Mouse (Mus musculus) thymus, adult 2 months (tissue): ENCODE results near the gene Meox2. TPM values are rescaled to one million over a fixed set of nuclear protein-coding genes. Genes with fewer than 3 reads are reported as not detected.
"Not testable (repeated sequence)": the region's sequence is repeated elsewhere in the genome, so short reads cannot be mapped to it uniquely, and the experiment has no call there.

Experiments used
- DNase-seq: peaks from one replicate; pipeline ENCODE4 v3.0.0; 2021
- H3K27ac ChIP-seq: fragments of 200-500 bp; 2 replicates; pipeline ENCODE4 v1.5.1; 2012; ENCODE audit warnings: low read length, control low read depth; ENCODE audit not compliant: control insufficient read depth, insufficient read depth
- H3K27me3 ChIP-seq: fragments of 200-500 bp; 2 replicates; pipeline ENCODE4 v1.6.1; 2012; ENCODE audit warnings: mild to moderate bottlenecking, low read length, moderate library complexity, mixed read lengths; ENCODE audit not compliant: control insufficient read depth, insufficient read depth
- H3K36me3 ChIP-seq: fragments of 200-500 bp; 2 replicates; pipeline ENCODE4 v1.6.1; 2012; ENCODE audit warnings: mild to moderate bottlenecking, low read length, moderate library complexity; ENCODE audit not compliant: control insufficient read depth, insufficient read depth
- H3K4me1 ChIP-seq: fragments of 200-500 bp; replicated peaks from 2 replicates; pipeline ENCODE4 v1.6.1; 2012; ENCODE audit warnings: low read length; ENCODE audit not compliant: control insufficient read depth, insufficient read depth
- H3K4me3 ChIP-seq: fragments of 200-500 bp; 2 replicates; pipeline ENCODE4 v1.5.1; 2012; ENCODE audit warnings: mild to moderate bottlenecking, low read length, control low read depth, moderate library complexity; ENCODE audit not compliant: control insufficient read depth, insufficient read depth
- CTCF ChIP-seq: fragments of 200-500 bp; IDR thresholded peaks from 2 replicates; pipeline ENCODE4 v1.5.1; 2012; ENCODE audit warnings: mild to moderate bottlenecking, control low read depth, low read length, moderate library complexity, borderline replicate concordance; ENCODE audit not compliant: control insufficient read depth, poor library complexity, insufficient read depth; ENCODE audit errors: extremely low read depth
- POLR2A ChIP-seq: fragments of 200-500 bp; IDR thresholded peaks from 2 replicates; pipeline ENCODE4 v1.6.1; 2012; ENCODE audit warnings: mild to moderate bottlenecking, low read length, control low read depth, moderate library complexity; ENCODE audit not compliant: control insufficient read depth, poor library complexity, insufficient read depth; ENCODE audit errors: extremely low read depth
- WGBS: fragments of 180-500 bp; shearing (Covaris S2); methylation state at CpG from one replicate; pipeline ENCODE4 v1.1.7; 2018; 5-methylcytosine and 5-hydroxymethylcytosine counted together
- polyA plus RNA-seq: library from polyadenylated mRNA; depleted of rRNA; stranded (reverse); fragments of >200 nt; gene quantifications from 2 replicates; pipeline ENCODE4 v1.2.3, GENCODE M21; 2012; rRNA removed

The Meox2 gene
- 1.7 and 3.0 TPM in 2 replicates for polyA plus RNA-seq

DNA sequence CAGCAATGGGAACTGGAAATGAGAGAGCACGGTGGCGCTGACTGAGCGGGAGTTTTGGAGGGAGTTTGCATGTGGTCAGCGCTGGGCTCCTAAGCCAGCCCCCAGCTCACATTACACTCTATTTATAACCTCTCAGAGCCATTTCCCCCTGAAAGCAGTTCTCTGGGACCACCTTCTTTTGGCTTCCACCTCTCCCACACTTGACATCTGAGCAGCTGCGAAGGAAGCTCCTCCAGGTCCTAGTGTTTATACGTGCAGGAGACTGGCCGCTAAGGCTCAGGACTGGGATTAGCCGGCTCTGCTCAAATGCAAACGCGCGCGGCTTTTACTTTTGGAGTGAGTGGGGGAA is at the start of gene Meox2:
TSS of gene Meox2 (plus strand) at position 151 of the 349 bp plus-strand sequence.
- no peaks in the 10 kb centered on the region for H3K4me1 ChIP-seq
- WGBS = 1% methylated on average over 12 of the region's 12 CpGs
- H3K27ac ChIP-seq = no peak within 1 kb of the TSS
- H3K27me3 ChIP-seq = peaks cover 18% of the 10 kb centered on the region; the same call in 1 of the 2 replicates
- DNase-seq = no peak
- H3K4me3 ChIP-seq = peak within 1 kb of the TSS; percentile 6; the same call in 1 of the 2 replicates
- no peaks in the 10 kb centered on the region for H3K36me3 ChIP-seq
- no peak for TF ChIP-seq CTCF
- TF ChIP-seq POLR2A = no peak

DNA sequence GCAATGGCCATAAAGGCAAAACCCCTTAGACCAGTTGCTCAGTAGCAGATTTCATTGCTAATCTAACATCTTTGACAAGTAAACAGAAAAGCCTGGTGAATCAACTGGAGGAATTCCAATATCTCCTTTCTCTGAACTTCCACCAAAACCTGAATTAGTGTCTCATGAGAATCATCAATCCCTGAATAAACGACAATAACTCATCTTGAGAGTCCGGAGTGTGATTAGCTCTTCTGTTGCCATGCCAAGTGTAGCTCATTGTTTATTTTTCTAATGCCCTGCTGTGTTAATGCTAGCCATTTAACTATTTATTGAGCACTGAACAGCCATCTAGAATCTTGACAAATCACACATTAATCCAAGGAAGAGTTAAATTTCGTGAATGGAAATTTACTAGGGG is 35.7 kb upstream of the Meox2 start:
- Histone ChIP-seq H3K27ac (no peak overlapping the region), H3K36me3 (no peaks in the 10 kb centered on the region), H3K4me1 (no peaks in the 10 kb centered on the region), H3K4me3 (no peak overlapping the region), H3K27me3 (no peaks in the 10 kb centered on the region)
- DNase-seq = no peak
- TF ChIP-seq POLR2A = no peak
- TF ChIP-seq CTCF = no peak
- WGBS = 89% methylated on average over 3 of the region's 3 CpGs

DNA sequence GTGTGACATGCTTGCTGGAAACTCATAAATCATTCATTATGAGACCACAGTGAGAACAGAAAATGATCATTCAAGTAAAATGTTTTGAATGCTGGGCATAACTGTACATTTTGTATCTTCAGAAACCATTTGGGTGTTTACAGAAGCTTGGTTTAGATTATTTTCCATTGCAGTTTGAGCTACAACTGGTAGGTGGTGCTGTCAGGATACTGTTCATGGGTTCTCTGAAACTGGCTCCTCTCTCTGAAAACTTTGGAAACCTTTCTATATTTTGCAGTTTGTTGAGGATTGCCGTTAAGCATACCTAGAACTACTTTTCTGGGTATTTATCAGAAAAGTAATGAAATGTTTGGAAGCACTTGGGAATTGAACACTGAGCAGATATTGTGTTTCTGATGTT is 31.0 kb upstream of the Meox2 start:
- no peak for TF ChIP-seq POLR2A
- no peak for TF ChIP-seq CTCF
- Histone ChIP-seq H3K27me3 (no peaks in the 10 kb centered on the region), H3K4me1 (no peaks in the 10 kb centered on the region), H3K36me3 (no peaks in the 10 kb centered on the region), H3K27ac (no peak overlapping the region), H3K4me3 (no peak overlapping the region)
- no peak for DNase-seq
- 71% methylated on average over 1 of the region's 1 CpGs for WGBS

GRCm38 (mm10) chr12:37080005-37080404 is 28.3 kb upstream of the Meox2 start:
- not testable (repeated sequence) for H3K4me1 ChIP-seq, DNase-seq, H3K36me3 ChIP-seq, H3K27me3 ChIP-seq, H3K27ac ChIP-seq, H3K4me3 ChIP-seq
- 86% methylated on average over 5 of the region's 5 CpGs for WGBS

GRCm38 (mm10) chr12:37106541-37106940 is 1.8 kb upstream of the Meox2 start:
- Histone ChIP-seq H3K27me3 (peaks cover 18% of the 10 kb centered on the region; the same call in 1 of the 2 replicates), H3K4me3 (no peak overlapping the region), H3K4me1 (no peaks in the 10 kb centered on the region), H3K27ac (no peak overlapping the region), H3K36me3 (no peaks in the 10 kb centered on the region)
- TF ChIP-seq CTCF (no peak), POLR2A (no peak)
- no peak for DNase-seq
- WGBS = 64% methylated on average over 8 of the region's 8 CpGs

GRCm38 (mm10) chr12:37107150-37107549 is 1.2 kb upstream of the Meox2 start:
- Histone ChIP-seq H3K27ac (no peak overlapping the region), H3K27me3 (peaks cover 18% of the 10 kb centered on the region; the same call in 1 of the 2 replicates), H3K36me3 (no peaks in the 10 kb centered on the region), H3K4me3 (no peak overlapping the region), H3K4me1 (no peaks in the 10 kb centered on the region)
- no peak for DNase-seq
- no peak for TF ChIP-seq CTCF
- no peak for TF ChIP-seq POLR2A
- 70% methylated on average over 2 of the region's 2 CpGs for WGBS

GRCm38 (mm10) chr12:37107713-37108389 is 489 bp upstream of the Meox2 start:
- no peaks in the 10 kb centered on the region for H3K36me3 ChIP-seq
- H3K4me3 ChIP-seq = no peak overlapping the region
- no peak overlapping the region for H3K27ac ChIP-seq
- no peaks in the 10 kb centered on the region for H3K4me1 ChIP-seq
- no peak for DNase-seq
- H3K27me3 ChIP-seq = peaks cover 18% of the 10 kb centered on the region; the same call in 1 of the 2 replicates
- WGBS = 33% methylated on average over 20 of the region's 20 CpGs
- TF ChIP-seq POLR2A = no peak
- TF ChIP-seq CTCF = no peak
